Mouse (Mus musculus) T-helper 2 cell (primary cell): ENCODE data around the gene Prkag2.
"Not testable (repeated sequence)": the region's sequence is repeated elsewhere in the genome, so short reads cannot be mapped to it uniquely, and the experiment has no call there.

ENCODE experiments used
- in situ Hi-C: fragments of 300-600 bp; cut with MboI, MseI; formaldehyde crosslinking; loops from one replicate; pipeline ENCODE4 v1.15.1; 2025; ENCODE audit warnings: high pct_unique_total_duplicates

Prkag2 gene

DNA sequence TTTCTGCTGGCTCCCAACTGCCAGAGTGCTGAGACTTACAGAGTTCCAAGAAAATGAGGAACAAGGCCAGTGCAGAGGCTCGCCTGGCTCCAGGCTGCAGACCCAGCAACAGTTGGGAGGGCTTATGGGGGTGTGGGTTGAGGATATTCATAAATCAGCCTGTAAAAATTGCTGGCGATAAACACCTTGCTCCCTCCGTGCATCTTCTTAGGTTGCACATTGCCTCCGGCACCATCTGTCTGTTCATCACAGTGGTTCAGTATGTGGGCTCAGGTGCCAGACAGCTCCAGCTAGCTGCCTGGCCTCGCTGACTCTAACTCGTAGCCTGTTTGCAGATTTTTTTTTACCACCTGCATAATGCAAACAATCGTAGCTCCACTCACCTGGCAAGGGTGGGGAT is 13.4 kb downstream of the Prkag2 start:
- in situ Hi-C loops: no loop called here

DNA sequence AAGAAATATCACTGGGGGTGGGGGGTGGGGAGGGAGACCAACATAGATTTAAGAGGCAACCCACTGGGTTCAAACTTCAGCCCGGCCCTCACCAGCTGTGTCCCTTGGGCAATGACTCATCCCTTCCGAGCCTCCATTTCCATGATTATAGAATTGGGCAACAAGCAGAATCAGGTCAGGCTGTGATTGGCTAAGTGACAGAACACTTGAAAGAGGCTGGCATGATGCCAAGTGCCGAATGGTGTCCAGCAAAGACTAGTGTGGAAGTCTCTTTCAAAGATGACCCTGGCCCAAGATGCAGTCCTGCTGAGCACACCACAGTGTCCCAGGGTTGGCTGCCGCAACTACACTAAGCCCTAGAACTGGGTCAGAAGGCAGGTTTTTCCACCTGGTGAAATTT is 14.2 kb downstream of the Prkag2 start:
- in situ Hi-C loops: no loop called here

DNA sequence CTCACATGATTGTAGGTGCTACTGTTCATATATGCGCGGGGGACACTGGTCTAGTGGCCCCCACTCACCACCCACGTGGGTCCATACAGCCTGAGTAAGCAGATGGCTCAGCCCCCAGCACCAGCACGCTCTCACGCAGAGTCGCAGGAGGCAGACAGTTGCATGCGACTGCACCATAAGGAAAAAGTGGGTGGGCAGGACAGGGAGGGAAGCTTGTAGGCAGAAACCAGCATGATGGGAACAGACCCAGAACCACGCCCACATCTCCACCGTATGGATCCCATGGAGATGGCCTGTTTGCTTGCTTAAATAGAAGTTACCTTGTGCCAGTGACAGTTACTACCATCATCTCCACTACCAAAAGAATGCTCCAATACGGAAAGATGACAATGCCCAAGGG is 15.3 kb downstream of the Prkag2 start:
- in situ Hi-C loops: no loop called here

DNA sequence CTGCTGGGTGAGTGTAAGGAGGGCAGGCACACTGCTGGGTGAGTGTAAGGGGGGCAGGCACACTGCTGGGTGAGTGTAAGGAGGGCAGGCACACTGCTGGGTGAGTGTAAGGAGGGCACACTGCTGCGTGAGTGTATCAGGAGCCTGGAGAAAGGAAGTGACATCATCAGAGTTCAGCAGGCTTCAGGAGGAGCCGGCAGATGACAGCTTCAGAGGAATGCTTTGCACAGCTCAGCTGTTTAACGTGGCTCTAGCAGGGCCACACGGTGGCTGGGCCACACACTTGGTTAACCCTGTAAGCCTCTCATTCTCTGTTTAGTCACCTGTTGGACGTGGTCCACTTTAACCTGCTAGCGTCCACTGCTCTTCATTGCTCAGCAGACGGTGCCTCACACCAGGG is 16.6 kb downstream of the Prkag2 start:
- in situ Hi-C loops: loop anchor here (5.0 kb wide), 1 partner anchor 62 kb away; no protein-coding TSS in a partner anchor

DNA sequence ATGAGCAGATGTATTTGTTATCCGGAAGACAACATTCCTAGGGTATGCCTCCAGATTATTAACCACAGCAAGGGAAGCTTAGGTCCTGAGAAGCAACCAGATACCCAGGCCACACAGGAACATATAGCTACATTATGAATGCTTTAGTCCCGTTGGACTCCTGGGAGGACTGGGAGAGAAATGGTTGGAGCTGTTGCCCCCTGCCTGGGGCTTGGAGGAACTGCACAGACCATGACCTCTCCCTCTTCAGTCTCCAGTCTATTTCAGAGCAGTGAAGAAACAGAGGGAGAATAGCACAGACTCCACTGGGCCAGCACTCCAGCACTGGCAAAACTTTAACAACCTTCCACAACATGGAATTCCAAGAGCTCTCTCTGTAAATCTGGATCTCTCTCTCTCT is 17.9 kb downstream of the Prkag2 start:
- in situ Hi-C loops: loop anchor here (5.0 kb wide), 1 partner anchor 60 kb away; no protein-coding TSS in a partner anchor

DNA sequence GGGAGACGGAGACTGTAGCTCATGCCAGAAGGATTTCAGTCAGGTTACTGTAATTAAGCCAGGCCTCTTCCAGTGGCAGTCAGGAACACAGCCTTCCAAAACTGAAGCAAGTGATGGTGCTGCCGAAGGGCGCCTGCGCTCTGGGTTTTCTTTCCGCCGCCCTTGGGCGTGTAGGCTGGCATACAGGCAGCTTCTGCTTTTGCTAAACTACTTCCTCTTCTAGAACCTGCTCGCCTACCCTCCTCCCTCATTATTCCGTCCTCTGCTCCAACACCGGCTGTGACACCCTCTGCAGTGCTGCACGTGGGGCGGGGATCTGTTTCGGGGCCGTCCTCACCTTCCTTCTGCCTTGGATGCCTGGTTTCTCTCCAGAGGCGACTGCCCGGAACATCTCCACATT is 18.9 kb downstream of the Prkag2 start:
- in situ Hi-C loops: loop anchor here (5.0 kb wide), 1 partner anchor 59 kb away; no protein-coding TSS in a partner anchor

DNA sequence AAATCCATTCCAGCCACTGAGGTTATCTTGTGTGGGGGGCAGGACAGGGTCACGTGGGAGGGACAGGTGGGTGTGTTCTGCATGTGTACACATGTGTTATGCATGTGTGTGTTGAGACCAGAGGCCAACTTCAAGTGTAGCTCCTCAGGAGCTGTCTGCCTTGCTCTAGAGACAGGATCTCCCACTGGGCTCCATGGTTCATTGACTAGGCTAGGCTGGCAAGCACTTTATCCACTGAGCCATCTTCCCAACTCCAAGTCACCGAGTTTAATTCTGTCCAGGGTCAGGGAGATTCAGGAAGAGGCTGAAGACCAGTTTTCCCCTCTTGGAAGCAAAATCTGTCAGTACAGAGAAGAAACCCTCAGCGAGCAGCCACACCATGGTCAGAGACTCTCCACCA is 19.4 kb downstream of the Prkag2 start:
- in situ Hi-C loops: loop anchor here (5.0 kb wide), 1 partner anchor 59 kb away; no protein-coding TSS in a partner anchor

DNA sequence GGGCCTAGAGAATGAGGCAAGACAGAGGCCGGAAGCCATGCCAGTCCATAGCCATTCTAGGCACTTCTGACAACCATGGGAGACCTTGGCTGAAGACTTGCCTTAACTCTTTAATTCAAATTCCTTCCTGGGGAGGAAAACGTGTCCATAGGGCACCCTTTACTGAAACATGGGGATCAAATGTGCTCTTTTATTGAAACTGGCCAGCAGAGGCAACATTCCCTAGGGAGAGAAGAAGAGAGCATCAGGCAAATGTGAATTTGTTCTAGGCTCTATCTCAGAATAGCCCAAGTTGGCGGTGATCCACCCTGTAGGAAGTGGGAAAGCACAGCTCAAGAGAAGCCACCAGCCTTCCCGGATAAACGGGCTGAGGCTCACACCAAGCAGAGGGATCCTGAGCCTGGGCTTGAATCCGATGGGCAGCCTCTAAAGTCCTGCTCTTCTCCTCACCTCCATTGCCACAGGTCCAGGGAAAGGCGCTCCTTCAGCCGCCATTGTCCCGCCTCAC is 19.9 kb downstream of the Prkag2 start:
- in situ Hi-C loops: loop anchor here (5.0 kb wide), 1 partner anchor 58 kb away; no protein-coding TSS in a partner anchor

DNA sequence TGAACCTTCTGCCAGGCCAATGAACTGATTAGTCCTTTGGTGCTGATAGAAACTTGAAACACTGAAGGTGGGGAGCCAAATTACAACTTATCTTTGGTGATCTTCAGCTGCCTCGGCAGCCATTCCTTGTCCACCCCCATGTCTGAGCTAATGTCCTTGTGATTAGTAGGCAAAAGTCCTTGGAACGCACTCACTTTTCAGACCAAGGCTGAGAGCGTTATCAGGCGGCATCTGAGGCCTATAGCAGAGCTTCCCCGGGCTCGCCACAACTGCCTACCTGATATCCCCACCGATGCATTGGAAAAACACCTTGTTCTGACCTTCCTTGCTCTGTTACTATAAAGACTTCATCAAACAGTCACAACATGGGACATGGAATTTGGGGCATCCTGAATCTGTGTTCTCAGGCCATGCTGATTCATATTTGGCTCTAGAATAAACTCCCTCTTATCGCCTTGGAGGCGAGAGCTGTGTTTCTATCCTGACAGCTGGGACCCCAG is 20.6 kb downstream of the Prkag2 start:
- in situ Hi-C loops: loop anchor here (5.0 kb wide), 1 partner anchor 58 kb away; no protein-coding TSS in a partner anchor

DNA sequence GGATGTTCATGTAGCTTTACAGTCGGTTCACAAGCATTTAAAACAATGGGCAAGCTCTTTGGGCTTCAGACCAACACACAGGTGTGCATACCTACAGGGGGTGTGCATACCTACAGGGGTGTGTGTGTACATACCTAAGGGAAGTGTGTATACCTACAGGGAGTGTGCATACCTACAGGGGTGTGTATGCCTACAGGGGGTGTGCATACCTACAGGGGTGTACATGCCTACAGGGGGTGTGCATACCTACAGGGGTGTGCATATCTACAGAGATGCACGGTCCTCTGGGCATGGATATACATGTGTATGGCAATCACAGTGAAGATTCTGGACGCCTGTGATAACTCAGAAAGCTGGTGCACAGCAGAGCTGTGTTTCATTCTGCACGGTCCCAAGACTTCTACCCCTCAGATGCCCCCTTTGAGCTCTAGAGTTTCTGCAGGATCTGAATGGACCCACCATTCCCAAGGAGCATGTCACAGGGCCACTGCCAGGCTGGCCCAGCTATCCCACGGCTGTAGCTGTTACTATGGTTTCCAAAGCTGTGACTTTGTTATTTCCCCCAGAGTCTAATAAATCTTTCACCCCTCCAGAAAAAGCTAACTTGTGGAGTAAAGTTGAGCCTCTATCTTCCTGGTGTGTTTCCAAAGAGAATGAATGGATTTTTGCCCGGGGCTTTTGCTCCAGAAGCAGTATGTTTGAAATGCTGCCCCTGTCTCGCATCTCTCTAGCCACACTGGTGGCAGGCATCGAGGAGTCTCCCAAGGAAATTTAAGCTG is 22.4 kb downstream of the Prkag2 start:
- in situ Hi-C loops: no loop called here

DNA sequence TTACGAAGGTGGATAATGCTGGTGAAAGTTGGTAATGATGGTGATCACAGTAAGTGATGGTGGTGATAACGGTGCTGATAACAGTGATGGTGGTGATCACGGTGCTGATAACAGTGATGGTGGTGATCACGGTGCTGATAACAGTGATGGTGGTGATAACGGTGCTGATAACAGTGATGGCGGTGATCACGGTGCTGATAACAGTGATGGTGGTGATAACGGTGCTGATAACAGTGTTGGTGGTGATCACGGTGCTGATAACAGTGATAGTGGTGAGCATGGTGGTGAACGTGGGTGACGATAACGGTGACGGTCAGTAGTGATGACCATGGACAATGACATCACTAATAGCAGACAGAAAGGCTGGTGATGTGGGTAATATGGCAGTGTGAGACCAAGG is 23.2 kb downstream of the Prkag2 start:
- in situ Hi-C loops: not testable (repeated sequence)

DNA sequence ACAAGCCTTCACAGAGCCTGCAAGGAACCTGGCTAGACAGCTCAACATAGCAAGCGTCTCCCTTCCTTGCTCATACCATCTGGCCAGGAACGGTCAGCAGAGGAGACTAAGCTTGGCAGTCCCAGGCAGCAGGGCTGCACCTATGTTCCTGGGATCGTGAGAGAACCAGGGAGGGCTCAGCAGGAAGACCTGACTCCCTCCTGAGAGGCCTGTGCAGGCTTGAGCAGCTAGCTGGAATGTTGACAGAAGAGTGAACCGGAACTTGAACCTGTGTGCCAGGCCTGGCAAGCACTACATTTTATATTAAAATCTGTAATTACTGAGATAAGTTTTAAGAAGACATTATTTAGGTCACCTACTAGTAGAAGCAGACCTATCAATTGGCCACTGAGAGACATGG is 24.8 kb downstream of the Prkag2 start:
- in situ Hi-C loops: no loop called here

DNA sequence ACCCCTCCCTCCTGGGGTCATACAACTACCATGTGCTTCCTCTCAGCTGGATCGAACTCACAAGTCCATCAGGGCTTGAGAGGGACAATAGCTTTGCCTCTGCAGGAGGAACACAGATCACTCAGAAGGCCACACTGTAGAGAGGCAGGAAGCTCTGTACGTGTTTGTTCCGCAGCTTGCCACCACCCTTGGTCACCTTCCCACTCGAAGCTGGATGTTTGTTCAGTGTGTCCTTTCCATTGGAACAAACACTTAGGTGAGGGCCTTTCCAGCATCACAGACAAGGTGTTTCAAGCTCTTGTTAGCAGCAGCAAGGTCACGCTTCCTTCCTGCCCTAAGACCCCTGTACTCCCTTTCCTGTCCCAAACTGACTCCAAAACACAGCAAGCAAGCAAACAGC is 30.6 kb downstream of the Prkag2 start:
- in situ Hi-C loops: no loop called here

DNA sequence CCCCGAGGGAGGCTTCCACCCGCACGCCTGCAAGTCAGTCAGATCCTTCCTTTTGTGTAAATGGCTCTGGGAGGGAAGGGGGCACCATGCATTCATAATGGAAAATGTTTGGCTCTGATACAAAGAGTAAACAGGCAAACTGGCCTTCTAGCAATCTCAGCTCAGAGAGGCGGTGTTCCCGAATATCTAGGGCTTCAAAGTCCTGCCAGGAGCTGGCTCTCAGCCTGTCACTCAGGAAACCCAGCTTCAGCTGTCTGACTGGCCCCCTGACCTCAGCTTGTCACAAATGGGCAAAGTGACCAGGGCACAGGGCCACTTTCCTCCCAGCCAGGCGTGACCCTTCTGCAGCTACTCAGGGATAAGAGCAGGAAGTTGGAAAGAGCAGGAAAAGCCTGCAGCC is 33.3 kb downstream of the Prkag2 start:
- in situ Hi-C loops: no loop called here

DNA sequence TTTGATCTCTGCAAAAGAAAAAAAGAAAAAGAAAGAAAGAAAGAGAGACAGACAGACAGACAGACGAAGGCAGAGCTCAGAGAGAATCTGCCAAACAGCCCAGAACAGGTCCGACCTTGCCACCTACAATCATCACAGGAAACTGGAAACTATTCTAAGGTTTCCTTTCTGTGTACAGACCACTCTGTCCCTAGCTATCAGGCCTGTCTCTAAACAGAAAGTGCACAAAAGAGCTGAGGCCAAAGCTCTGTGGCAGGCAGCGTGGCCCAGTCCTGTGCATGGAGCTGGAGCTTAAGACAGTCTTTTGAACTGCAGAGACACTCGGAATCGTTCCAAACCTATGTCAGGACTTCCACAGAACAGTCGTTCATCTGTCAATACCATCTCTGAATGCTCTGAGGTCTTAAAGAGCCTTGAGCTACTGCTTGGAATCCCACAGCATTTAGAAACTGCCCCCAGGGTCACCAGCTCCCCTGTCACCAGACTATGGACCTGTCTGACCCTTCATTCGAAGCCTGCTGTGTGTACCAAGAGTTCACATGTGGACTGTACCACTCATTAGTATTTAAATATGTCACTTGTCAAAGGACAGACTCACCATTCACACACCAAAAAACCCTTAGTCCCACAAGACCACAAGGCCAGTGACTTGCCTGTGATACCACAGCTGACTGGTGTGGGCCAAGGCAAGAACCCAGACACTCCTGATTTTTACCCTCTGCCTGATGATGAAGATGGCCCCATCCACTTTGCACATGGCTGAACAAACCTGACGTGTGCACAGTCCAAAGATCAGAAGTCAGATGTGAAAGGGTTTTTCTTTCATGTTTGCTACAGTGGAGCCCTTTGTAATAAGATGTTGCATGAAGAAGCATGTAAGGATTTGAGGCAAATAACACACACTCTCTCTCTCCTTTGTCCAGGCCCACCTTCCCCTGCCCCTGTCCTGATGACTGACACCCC is 35.9 kb downstream of the Prkag2 start:
- in situ Hi-C loops: no loop called here

DNA sequence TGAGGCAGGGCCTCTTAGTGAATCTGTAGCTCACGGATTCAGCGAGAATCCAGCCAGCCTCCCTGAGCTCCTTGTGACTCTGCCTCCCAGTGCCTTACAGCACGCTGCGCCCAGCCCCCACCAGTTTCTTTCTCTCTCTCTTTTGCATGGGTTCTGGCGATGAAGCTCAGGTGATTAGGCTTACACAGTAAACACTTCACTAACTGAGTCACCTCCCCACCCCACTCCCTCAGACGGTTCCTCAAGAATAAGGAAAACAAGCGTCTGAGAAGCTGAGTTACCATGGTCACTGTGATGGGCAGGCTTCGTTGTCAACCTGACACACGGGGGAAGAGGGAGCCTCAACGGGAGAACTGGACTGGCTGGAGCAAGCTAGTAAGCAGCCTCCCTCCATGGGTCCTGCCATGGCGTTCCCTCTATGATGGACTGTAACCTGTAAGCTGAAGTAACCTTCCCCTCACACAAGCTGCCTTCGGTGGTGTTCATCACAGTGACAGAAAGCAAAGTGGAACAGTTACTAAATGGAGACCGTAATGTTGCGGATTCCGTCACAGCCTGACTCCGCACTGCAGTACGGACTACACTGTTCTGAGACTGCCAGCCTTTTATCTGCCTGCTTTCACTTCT is 37.8 kb downstream of the Prkag2 start:
- in situ Hi-C loops: no loop called here

DNA sequence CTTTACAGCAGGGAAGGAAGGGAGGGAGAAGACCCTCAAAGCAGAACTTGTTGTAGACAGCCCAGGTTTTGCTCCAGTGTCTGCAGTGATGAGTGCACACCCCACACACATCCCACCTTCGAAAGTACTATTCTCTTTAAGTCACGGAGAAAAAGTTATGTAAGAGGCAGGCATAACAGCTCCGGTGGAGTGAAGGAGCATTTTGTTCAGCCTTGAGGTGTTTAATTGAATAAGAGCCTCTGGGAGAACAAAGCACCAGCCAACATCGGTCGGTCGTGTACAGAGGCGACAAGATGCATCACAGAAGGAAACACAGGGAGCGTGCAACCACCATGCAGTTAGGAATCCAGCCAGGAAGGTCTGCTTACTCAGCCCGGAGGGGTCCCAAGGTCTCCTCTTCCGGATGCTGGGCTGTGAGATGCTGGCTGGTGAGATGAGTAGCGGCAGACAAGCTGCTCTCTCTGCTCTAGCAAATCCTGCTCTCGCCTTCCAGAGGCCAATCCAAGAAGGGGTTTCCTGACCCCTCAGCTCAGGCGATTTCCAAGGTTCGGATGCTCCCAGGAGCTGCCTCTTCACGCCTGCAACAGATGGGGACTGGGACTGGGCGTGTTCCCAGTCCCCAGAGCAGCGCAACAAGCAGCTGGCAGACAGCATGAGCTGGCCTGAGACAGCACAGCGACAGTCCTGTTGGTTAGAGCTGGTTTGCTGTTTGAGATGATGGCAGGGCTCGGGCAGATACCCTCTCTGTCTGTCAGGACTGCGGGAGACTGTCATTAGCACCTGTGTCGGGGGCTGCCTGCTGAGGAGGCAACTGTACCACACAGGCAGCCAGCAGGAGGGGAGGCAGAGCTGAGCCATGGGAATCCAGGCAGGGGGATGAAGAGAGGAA is 41.3 kb downstream of the Prkag2 start:
- in situ Hi-C loops: no loop called here

DNA sequence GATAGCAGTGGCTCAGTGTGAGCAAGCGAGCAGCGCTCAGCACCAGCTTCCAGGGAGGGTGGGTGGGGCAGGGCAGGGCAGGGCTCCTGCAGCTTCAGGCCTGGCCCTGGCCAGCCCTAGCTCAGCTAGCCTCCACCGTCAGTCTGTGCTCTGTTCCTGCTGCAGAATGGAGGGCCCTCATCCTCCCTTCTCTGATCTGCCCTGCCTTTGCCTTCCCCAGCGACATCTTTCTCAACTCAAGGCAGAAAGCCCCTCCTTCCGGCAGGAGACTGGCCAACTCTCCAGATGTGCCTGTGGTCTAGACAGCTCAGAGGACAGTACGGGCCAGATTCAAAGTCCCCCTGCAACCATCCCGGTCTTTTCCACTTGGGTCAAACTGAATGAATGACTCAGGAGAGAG is 42.0 kb downstream of the Prkag2 start:
- in situ Hi-C loops: no loop called here

DNA sequence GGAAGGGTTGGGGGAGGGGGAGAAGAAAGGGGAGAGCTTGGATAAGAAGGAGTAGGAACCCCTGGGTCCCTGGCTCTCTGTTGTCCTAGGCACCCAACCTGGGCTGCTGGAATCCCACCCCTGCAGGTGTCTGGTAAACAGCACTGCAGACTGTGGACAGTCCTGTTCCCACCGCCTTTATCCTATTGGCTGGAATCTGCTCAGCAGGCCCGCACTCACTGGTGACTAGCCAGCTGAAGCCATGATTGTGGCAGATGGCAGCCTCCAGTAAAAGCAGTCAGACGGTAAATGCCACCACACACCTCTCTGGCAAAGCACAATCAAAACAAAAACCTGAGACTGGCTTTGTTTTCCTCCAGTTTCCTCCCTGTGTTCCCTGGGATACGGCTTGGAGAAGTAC is 45.2 kb downstream of the Prkag2 start:
- in situ Hi-C loops: no loop called here

DNA sequence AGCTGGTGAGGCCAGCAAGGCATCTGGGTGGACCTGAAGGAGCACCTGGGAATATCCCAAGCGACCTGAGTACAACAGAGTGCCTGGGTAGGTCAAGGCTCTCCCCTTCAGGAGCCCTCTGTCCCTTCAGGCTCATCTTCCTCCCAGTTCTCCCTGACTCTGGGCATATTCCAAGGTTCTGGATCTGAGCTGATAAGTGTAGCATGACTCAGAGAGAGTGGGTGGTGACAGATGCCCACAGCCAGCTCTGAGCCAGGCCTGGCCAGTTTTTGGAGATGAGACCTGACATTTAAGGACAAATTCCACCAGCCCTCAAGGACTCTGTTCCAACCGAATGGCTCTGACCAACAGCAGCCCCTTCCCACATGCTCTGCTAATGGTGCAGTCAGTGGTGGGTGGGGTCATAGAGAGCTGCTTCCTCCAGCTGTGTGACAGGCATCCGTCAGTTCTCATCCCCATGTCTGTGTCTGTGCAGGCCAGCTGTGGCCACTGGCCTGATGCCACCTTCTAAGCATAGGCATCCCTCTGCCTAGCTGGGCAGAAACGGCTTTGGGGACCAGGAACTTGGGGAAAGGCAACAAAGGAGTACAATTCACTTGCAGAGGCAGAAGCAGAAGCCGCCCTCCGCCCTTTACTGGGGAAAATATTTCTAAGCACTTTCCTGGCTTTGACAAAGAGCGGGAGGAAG is 46.3 kb downstream of the Prkag2 start:
- in situ Hi-C loops: no loop called here
